Mouse (Mus musculus) adrenal gland, adult 8-10 months (tissue): ENCODE results near the gene Zyx. TPM values are rescaled to one million over a fixed set of nuclear protein-coding genes. Genes with fewer than 3 reads are reported as not detected.

Experiments used
- DNase-seq: peaks from one replicate; pipeline ENCODE4 v3.0.0; 2022
- total RNA-seq, 4 experiments: library from RNA; stranded (reverse); gene quantifications; 2 replicates each; pipeline ENCODE4 v1.2.4; 2022

Gene Zyx
- total RNA-seq, 4 experiments from 2014 or later = 78.9 to 118 (median 89.4) TPM

DNA sequence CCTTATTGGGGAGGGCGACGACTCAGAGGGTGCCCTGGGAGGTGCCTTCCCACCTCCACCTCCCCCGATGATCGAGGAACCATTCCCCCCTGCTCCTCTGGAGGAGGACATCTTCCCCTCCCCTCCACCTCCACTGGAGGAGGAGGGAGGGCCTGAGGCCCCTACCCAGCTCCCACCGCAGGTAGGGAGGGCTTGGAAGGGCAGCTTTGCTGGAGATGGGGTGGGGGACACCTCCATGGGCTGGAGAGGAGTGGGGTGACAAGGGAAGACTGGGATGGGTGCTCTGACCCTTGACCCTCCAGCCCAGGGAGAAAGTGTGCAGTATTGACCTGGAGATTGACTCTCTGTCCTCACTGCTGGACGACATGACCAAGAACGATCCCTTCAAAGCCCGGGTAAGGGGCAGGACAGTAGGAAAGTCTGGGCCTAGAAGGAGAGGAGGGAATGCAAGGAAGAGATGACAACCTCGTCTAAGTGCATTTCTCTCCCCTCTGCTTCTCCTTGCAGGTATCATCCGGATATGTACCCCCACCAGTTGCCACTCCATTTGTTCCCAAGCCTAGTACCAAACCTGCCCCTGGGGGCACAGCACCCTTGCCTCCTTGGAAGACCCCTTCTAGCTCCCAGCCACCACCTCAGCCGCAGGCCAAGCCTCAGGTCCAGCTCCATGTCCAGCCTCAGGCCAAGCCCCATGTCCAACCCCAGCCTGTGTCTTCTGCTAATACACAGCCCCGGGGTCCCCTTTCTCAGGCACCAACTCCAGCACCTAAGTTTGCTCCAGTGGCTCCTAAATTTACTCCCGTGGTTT is 1.7 kb downstream of the Zyx start:
- DNase-seq = no peak

DNA sequence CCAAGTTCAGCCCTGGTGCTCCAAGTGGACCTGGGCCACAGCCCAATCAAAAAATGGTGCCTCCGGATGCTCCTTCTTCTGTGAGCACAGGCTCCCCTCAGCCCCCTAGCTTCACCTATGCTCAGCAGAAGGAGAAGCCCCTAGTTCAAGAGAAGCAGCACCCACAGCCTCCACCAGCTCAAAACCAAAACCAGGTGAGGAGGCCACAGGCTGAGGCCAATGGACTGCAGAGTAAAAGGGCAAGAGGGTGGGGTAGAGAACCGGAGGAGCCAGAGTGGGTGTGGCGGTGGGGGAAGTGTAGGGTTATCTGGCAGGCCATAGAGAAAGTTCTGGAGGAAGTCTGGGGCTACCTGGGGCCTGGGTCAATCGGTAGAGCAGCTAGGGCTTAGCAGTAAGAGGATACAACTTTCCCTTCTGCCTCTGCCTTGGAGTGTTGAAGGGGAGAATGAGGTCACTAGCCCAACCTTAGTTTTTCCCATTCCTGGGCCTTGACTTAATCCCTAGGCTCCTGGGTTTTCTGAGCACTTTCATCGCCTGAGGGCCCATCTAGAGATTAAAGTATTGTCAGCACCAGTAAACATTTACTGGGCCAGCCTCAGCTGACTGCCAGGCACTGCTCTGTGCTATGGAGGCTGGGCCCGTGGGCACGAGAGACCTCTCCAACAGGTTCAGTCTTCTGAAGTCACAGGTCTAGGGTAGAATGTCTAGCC is 2.5 kb downstream of the Zyx start:
- DNase-seq = no peak

DNA sequence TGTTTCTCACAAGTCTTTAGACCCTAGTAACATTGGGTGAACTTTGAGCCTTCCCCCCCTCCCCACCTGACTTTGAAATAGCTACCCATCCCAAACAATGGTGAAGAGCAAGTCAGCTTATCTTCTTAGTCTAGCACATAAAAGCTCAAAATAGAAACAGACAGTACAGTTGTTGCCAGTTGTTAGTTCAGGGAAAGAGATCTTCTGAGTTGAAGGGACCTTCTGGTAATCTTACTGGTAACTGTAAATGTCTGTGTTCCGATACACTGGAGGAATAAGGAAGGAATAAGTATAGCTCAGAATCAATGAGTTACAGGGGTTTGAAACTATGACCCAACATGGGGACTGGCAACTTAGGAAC is 3.0 kb downstream of the Zyx start:
- DNase-seq = no peak

DNA sequence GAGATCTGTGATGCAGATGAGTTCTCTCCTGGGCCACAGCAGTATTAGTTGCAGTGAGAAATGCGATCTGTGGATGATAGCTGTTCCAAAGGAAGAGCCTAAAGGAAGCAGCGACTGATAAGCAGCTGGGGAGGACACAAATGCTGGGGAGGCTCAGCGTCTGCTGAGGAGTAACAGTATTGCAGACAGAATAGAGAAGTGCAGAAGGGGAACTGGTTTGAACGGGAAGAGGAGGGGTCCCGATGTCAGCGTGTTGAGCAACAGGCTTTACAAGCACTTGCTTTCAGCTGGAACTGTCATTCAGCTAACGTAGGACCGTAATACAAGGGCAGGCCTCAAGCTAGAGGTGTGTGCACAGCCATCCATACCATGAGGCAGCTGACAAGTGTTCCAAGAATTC is 3.8 kb downstream of the Zyx start:
- DNase-seq = no peak

DNA sequence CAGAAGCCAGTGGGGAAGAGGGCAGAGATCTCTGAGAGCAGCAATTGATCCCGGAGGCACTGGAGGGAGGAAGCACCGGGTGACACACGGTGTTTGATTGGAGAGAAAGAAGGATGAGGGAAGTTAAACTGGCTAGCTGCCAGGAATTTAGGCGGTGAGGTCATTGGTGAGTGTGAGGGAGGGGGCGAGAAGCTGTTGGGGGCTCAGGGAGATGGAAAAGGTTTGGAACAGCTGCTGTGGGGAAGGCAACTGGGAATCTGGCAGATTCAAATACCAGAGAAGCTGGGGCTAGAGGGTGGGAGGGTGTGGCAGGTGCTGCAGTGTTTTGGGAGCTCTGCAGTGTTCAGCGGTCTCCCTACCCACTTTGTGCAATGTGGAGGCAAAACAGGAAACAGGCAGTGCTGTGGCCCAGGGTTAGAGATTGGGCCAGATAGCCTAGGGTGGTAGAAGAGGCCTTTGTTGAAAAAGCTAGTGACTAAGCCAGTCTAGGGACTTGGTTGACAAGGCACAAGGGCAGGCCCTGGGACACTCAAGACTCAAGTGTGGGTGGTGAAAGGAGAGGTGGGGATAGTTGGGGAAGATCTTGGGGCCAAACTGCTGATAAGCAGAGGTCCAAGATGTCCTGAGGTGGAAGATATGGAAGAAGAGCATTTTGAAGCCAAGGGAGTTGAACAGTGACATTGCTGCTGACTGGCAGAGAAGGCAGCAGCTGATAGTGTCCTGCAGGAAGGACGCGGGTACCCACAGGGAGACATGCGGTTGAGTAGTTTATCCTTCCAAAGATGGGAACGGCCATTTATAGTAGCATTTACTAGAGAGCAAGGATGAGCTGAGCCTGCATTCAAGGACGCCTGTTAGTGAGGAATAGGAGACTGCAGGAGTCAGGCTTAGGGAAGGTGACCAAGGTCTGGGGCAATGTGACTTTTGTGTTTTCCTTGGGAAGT is 4.9 kb downstream of the Zyx start:
- DNase-seq = no peak

DNA sequence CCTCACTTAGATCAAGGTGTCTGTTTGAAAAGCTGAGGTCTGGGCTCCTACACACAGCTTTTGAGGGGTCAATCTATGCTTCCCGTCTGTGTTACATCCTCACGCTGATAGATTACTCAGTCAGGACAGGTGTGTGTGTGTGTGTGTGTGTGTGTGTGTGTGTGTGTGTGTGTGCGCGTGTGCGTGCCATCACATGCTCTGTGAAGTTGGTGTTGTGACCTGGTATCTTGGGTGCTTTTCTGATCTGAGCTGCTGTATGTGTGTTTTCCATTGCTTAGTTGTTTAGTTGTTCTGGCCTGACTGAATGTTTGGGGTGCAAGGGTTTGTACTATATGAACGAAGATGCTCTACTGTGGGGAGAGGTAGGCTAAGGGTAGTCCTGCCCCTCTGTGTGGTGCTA is 5.9 kb downstream of the Zyx start:
- no peak for DNase-seq

DNA sequence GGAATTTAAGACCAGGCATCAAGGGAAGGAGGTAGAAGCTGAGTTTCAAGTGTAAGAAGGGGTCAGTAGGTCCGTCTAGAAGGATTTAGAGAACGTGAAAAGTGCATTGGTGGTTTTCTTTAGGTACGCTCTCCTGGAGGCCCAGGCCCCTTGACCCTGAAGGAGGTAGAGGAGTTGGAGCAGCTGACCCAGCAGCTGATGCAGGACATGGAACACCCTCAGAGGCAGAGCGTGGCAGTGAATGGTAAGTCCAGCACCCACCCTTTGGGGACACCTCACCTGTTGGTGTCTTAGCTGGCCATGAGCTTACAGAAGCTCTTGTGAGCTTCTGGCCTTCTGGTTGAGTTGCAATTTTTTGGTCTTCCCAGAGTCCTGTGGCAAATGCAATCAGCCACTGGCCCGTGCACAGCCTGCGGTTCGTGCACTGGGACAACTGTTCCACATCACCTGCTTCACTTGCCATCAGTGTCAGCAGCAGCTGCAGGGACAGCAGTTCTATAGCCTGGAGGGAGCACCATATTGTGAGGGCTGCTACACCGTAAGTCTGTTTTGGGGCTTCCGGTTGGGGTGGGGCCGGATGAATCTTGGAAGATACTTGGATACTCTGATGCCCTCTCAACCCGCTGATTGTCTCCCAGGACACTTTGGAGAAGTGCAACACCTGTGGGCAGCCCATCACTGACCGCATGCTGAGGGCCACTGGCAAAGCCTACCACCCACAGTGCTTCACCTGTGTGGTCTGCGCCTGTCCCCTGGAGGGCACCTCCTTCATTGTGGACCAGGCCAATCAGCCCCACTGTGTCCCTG is 6.6 kb downstream of the Zyx start:
- DNase-seq = no peak

DNA sequence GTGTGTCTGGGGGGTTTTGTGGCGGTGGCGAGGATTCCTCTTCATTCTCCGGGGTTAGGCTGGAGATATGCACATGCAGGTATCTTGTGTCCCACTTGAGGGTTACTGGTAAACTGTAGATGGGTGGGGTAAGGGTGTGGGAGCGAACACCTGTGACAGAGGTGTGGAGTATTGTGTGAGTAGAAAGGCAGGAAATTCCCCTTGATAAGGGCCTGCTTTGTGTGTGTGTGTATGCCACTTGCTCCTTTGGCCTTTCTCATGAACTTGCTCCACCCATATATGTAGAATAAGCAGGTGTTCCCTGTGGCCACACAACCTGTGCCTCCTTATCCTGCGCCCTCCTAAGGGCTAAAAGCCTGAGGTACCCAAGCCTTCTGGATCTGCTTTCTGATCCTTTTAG is 7.5 kb downstream of the Zyx start:
- no peak for DNase-seq

DNA sequence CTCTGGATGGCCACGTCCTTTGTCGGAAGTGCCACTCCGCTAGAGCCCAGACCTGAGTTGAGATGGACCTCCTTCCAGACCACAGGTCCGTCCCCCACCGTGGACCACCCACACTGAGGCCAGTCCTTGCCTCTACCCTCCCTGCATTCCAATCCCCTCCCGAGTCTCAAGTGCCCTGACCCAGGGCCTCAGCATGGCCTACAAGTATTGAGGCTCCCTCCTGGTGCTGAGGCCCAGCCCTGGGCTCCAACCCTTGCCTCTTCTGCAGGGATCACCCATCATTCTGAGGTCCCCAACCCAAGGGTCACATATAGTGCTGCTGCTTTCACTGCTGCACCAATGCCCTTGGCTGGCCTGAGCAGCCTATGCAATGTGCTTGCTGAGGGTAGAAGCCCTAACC is 8.5 kb downstream of the Zyx start:
- DNase-seq = no peak

DNA sequence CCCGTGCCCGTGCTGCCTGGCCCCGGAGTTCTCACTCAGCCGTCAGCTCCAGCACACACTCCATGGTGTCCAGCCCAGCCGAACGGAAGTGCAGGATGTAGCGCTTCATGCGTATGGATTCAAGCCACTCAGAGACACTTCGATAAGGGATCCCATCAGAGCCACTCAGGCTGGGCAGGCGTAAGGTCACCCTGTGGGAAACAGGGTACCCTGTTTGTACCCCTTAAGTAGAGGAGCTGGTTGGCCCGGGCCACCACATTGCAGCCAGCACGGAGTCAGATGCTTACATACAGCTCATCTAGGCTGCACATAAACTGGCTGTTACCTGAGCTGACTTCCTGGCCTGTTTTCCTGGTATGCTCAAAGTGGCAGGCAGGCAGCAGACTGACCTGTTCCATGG is 9.5 kb downstream of the Zyx start:
- DNase-seq = no peak

DNA sequence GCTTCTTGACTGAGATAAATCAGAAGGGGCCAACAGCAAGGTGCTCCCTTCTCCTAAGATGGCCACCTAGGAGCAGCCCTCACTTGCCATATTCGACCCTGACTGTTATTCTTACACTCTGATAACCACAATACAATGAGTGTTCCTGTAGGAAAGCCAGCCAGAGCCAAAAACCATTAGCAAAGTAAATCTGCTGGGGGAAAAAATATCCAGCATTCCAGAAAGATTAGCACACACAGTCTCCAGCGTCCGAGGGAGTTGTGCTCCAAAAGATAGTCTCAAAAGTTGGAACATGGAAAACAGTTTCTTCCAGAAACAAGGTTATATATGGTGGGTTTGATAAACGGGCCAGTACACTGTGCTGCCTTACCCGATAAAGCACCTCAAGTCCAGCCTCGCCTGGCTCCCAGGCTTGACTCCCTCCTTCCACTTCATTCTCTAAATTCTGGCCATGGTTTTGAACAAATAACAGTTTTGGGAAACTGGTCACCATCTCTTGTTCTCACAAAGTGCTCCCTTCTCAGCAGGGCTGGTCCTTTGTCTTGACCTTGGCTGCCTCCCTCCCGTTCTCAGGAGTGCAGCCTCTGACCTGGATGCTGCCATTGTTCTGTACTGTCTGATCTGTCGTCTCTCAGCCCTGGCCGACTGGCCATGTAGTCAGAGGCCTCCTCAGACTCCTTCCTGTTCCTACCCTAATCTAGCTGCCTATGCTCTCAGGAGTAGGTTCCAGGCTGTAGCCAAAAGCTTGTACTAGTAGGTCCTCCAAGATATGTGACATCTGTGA is 10.1 kb downstream of the Zyx start:
- no peak for DNase-seq

DNA sequence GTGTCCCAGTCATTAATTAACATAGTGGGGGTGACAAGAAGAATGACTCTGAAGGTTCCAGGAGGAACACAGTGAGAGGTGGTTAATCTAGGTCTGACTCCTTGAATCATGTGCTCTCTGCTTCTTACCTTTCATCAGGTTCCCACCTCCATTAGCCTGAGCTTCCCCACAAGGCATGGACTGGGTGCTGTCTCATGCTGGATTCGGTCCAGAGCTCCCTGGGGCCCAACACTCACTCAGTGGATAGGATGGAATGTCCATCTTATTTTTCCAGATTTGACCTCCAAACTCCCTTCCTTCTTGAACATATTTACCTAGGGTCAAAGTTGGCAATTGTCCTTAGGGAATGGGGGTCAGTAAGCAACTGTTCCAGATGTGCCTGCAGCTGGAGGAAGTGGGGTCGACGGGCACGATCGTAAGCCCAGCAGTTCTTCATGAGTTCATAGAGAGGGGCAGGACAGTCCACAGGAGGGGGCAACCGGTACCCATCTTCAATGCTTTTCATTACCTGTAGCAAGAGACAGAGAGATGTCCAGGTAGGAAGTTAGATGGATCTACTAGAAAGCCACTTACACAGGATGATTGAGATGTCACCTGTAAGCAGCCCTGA is 10.9 kb downstream of the Zyx start:
- no peak for DNase-seq

DNA sequence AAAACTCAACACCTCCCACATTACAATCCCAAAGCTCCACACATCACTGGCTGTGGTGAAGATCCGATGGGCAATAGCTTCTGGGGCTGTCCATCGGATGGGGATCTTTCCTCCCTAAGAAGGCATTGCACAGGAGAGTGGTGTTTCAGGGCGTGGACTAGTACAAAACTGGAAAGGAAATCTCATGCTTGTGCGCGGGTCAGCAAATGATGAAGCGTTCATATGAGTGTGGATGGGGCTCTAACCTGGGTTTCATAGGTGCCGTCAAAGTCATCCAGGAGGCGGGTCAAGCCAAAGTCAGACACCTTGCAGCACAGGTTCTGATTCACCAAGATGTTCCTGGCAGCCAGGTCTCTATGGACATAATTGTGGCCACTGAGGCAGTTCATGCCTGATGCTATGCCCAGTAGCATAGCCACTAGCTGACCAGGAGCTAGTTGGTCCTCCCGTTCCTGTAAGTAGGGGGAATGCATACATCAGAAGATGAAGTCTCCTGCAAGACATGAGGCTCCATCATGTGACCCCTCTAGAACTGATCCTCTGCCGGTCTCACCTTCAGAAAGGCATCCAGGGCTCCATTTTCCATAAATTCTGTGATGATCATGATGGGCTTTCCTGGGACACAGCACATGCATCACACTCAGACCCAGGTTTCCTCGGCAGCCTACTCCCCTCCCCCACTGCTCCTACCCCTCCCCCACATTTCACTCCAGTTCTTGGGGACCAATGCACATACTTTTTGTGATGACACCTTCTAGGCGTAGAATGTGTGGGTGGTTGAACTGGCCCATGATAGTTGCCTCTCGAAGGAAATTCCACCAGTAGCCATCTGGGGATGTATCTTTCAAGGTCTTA is 11.8 kb downstream of the Zyx start:
- DNase-seq = no peak

DNA sequence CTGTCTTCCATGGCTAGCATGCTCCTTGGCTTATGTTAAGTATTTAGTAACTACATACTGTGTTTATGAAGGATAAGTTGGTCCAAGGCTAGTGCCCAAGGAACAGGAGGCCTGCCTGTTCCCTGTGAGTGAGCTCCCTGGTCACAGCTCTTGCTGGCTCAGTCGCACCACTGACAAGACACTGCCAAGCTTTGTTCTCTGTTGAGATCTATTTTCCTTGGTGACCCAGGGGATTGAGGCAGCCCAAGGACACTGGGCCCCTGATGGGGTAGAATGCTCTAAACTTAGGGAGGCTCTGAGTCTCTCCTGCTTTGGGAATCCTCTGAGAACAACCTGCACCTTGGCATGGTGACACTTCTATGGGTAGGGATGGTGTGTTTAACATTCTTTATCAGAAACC is 12.6 kb downstream of the Zyx start:
- no peak for DNase-seq

DNA sequence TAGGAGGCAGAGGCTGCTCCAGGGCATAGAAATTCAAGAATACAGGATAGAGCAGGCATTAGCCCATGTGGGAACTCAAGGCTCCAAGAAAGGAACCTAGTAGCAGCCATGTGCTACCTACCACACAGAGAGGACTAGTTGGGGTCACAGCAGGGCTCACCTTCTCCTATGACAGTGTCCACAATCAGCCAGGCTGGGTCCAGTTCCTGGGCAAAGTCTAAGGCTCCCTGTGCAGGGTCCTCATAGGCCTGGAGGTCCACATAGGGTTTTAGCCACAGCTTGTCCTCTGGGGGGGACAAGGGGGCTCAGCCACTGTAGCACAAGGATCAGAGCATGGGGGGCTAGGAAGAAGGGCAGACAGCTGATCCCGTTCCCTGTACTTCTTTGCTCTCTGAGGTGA is 13.1 kb downstream of the Zyx start:
- DNase-seq = no peak

DNA sequence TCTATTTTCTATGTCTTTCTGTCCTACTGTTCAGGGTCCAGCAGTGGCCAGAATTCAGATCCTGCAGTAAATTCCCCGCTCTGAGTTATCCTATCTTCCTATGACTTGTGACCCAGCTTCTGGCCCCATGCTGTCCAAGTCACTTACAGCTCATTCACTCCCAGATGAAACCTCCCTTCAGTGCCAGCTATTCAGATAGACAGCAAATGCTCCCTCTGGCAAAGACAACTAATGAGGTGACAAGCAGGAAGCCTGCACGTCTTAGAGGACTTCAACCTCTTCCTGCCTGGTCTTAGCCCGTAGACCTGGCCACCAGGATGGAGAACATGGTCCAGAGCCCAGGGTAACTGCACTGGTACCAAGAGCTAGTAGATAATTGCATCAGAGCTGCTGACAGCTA is 13.5 kb downstream of the Zyx start:
- DNase-seq = no peak

DNA sequence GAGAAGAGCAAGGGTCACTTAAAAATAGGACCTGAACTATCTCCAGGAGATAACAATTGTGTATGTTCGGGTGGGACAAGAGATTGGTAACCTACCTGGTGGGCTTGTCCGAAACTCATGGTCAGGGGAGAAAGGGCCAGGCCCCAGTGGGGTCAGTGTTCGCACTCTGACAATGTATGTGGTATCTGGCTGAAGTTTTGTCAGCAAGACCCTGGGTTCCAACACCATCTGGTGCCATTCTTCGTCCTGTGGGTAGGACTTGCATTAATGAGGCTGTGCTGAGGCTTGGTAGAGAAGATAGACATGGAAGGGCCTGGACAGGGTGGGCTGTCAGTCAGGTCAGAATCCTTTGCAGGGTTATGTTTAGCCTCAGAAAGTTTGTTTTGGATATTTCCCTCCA is 14.6 kb downstream of the Zyx start:
- no peak for DNase-seq

DNA sequence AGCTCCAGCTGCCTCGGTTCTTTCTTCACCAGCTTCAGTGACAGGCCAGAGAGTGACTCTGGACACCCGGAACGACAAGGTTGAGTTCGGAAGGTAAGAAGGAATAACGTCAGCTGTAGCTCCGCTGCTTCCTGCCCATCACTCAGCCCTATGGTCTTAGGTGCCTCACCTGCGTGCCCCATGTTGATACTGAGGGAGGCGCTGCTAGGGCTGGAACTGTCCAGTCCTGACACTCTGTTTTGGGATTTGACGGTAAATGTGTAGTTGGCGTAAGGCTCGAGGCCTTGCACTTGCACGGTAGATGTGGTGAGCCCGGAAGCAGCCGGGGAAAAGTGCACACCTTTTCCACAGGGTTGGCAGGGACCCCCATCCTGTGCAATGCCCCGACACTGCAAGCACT is 15.2 kb downstream of the Zyx start:
- no peak for DNase-seq

DNA sequence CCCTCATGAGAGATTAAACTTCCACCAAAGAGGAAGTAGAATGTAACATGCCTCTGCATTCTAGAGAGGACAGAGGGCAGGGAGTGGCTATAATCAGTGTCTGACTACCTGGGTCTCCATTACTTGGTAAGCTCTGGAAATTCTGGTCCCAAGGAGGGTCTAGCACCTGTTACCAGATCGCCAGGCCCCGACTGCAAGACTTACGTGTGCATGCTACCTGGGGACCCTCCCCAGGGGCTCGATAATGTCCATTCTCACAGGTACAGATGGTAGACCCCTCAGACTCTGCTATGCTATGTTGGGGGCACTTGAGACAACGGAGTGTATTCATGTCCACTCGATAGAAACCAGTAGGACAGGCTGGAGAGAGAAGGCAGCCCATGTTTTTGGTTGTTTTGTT is 15.8 kb downstream of the Zyx start:
- DNase-seq = no peak

DNA sequence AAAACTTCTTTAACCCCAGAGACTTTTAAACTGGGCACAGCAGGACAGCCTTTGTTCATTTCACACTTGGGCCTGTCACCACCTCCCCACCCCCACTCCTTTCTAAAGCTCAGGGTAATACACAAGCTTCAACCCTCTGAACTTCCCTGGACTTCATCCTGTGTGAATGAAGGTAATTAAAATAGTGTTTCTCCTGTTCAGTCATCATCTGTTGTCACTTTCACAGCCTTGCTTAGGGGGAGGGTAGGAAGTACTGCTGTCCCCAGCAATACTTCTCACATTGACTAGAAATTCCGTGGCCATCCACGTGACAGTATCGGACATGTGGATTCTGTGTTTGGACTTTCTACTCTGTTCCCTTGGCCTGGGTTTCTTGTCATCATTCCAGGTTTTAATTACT is 20.4 kb downstream of the Zyx start:
- no peak for DNase-seq
